Mouse (Mus musculus) bone marrow, adult 2 months (tissue): ENCODE measurements at regions not wholly inside any gene's neighbourhood (a gene's known extent, or its start where the extent isn't known, plus 50 kb on each side); places are given as distances from the start of the nearest gene placed in this dataset.

ENCODE experiments used
- H3K27ac ChIP-seq: fragments of 200-500 bp; 2 replicates; pipeline ENCODE4 v1.5.1; 2012; ENCODE audit warnings: low read depth, mild to moderate bottlenecking, control low read depth, inconsistent platforms, low read length; ENCODE audit not compliant: control insufficient read depth, poor library complexity, insufficient read depth
- H3K4me1 ChIP-seq: fragments of 200-500 bp; 2 replicates; pipeline ENCODE4 v1.6.1; 2011; ENCODE audit warnings: low read length; ENCODE audit not compliant: control insufficient read depth, insufficient read depth
- H3K4me3 ChIP-seq: fragments of 200-500 bp; replicated peaks from 2 replicates; pipeline ENCODE3; 2011; ENCODE audit warnings: mild to moderate bottlenecking, low read depth, low read length, control low read depth; ENCODE audit not compliant: control insufficient read depth
- CTCF ChIP-seq: fragments of 200-500 bp; IDR thresholded peaks from 2 replicates; pipeline ENCODE4 v1.5.1; 2011; ENCODE audit warnings: low read length, control low read depth; ENCODE audit not compliant: control insufficient read depth, insufficient read depth
- POLR2A ChIP-seq: fragments of 200-500 bp; IDR thresholded peaks from 2 replicates; pipeline ENCODE4 v1.6.1; 2011; ENCODE audit warnings: low read depth, mild to moderate bottlenecking, control low read depth, low read length, borderline replicate concordance; ENCODE audit not compliant: control insufficient read depth
- WGBS: fragments of 180-500 bp; shearing (Covaris S2); methylation state at CpG from one replicate; pipeline ENCODE4 v1.1.7; 2018; 5-methylcytosine and 5-hydroxymethylcytosine counted together

DNA sequence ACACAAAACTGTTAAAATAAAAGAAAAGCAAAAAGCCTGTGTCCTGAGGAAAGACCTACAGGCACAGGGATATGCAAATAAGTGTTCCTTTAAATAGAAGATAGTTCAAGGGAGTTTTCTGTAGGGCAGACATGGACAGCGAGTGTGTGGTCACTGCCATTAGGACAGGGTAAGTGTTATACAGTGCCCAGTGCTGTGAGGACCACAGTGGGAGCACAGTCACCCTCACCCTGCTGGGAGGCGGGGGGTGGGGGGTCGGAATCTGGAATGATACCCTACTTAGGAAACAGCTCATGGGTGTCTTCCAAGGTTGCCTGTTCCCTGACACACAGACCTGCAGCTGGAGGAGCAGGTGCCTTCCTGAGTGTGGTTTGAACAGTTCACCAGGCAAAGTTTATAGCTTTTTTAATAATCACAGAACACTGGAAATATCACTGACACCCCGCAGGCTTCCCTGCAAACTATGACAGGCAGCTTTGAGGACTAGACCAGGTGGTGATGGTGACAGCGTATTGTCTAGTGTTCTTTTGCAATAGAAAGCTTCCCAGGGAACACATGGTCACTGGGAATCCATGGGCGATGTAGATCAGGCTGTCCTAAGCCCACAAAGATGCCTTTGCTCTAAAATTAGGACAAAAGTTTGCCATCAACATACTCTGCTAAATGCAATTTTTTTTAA is 134.5 kb upstream of the Gm5148 start:
- Histone ChIP-seq H3K4me3 (no peak overlapping the region), H3K4me1 (no peaks in the 10 kb centered on the region), H3K27ac (no peak overlapping the region)
- TF ChIP-seq CTCF (no peak), POLR2A (no peak)
- WGBS, result 82% methylated on average over 6 of the region's 6 CpGs

DNA sequence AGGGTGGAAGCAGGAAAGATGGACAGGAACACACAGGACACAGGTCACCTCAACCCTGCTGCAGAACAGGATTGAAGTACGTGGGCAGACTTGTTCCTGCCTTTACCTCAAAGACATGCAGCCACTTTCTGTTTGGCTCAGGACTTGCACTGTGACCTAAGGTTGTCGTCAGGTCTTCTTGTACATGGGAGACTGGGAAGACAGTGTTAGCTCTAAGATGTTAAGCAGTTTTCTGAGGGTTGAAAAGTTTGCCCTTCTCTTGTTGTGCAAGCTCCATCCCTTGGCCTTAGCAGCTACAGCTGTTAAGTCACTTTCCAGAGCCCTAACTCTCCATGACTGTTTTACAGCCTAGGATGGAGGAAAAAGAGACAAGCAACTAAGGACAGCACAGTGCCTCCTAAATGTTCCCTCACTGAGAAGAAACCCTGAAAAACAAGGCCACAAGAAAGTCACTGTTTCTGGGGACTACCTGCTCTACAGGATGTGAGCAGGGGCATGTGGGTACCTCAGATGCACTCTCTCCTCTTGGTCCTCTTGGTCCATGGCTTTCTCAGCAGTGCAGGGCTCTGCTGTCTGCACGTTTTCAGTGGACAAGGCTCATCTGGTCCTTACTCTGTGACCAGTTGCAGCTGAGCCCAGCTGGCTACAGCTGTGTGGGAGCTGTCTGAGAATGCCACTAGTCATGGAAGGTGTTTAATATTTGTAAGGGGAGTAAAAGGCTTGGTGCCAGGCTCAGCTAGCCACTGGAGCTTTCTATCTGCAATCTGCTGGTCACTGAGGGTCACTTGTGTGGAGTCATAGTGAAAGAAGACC is 122.1 kb upstream of the Gm5148 start:
- H3K27ac ChIP-seq, result no peak overlapping the region
- TF ChIP-seq POLR2A (no peak), CTCF (no peak)
- H3K4me3 ChIP-seq, result no peak overlapping the region
- no peaks in the 10 kb centered on the region for H3K4me1 ChIP-seq
- 66% methylated on average over 3 of the region's 3 CpGs for WGBS

DNA sequence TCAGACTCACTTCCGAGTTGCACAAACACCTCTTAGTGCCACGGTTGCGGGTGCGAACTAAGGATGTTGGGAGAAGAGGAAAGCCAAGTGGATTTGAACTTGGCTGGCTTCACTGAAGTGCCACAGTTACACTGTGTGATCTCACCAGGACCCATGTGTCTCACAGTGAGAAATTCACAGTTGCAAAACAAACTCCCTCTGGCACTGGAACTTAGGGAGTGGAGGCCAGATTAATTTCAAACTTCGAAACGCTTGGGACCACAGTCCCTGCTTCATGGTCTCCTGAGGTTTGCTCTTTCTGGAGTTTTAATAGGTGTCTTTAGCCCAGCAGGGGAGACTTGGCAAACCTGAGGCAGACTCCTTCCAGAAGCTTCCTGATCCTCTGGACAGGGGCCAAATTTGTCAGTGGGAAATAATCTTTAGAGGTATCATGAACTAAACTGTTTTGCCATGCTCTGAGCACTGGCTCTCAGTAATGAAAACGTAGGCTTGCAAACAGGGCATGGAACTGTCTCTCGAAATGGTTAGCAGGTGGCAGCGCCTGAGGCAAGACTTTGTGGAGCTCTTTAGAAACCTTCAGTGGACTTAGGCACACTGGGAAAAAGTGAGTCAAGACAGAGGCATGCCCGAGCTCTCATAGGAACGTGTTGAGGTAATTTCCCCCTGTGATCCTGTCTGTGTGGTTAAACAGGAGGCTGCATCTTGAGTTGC is 121.2 kb upstream of the Gm5148 start:
- WGBS, result 83% methylated on average over 11 of the region's 11 CpGs
- no peaks in the 10 kb centered on the region for H3K4me1 ChIP-seq

DNA sequence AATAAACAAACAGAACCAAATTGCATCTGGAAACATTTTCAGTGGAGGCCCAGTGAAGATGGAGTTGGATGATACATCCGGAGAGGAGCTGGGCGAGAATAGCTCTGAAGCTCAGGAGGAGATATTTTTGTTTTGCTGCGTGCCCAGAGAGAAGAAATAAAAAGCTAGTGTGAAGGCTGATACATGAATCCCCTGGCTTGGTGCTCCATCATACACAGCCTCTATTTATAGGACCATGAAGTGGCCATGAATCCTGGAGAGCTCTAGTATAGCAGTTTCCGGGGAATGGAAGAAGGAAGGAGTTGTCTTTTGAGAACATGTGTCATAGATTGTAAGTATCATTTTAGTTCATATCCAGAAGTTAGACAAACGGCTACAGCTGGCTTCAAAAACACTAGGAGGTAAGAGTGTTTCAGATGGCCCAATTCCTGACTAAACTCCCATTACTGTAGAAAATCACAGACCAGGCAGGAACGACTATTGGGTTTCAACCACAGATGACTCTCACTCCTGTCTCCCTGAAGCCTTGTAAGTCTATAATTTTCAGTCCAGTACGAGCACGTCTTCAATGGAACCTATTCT is 120.5 kb upstream of the Gm5148 start:
- H3K4me1 ChIP-seq, result no peaks in the 10 kb centered on the region
- H3K27ac ChIP-seq, result no peak overlapping the region
- H3K4me3 ChIP-seq, result no peak overlapping the region
- WGBS, result 85% methylated on average over 8 of the region's 8 CpGs
- TF ChIP-seq CTCF (no peak), POLR2A (no peak)

More for the DNA sequence above, 121.2 kb upstream of the Gm5148 start:
- Histone ChIP-seq H3K4me3 (no peak overlapping the region), H3K27ac (no peak overlapping the region)
- TF ChIP-seq CTCF (no peak), POLR2A (no peak)

DNA sequence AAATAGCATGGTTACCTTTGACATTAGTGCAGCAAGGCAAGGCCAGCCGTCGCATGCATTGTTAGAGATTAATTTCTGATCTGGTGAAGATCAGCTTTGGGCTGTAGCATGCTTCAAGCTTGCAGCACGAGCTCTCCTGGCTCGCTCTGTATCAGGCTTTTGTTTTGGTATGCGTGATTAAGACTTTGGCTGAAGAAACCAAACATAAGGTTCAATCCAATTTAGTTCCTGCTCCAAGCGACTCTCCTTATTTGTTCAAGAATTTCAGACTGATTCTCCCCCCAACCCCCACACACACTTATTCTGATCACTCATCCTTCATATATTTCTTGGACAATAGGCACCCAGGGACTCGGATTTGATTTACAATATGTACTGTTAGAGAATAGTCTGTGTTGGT is 118.0 kb upstream of the Gm5148 start:
- no peak for TF ChIP-seq CTCF
- TF ChIP-seq POLR2A, result no peak
- no peaks in the 10 kb centered on the region for H3K4me1 ChIP-seq
- 87% methylated on average over 7 of the region's 7 CpGs for WGBS
- H3K27ac ChIP-seq, result no peak overlapping the region
- no peak overlapping the region for H3K4me3 ChIP-seq

DNA sequence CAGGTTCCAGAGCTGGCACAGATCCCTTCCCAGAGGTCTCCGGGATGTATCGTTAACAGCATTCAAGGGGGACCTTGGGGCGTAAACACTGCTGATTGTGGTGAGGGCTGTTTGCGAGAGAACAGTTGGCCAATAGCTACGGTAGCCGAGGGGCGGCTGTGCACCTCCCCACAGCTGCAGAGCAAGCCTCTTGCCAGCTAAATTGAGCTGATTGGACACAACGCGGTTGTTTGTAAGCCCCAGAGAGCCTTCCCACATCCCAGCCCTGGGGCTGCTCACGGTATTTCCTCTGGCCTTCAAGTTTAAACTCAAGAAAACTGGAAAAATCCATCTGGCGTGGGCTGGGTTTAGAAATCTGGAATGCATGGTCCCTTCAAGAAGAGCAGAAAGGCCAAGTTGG is 114.6 kb upstream of the Gm5148 start:
- TF ChIP-seq CTCF (no peak), POLR2A (no peak)
- H3K27ac ChIP-seq, result no peak overlapping the region; the same call in 1 of the 2 replicates
- WGBS, result 85% methylated on average over 11 of the region's 11 CpGs
- no peaks in the 10 kb centered on the region for H3K4me1 ChIP-seq
- H3K4me3 ChIP-seq, result no peak overlapping the region

DNA sequence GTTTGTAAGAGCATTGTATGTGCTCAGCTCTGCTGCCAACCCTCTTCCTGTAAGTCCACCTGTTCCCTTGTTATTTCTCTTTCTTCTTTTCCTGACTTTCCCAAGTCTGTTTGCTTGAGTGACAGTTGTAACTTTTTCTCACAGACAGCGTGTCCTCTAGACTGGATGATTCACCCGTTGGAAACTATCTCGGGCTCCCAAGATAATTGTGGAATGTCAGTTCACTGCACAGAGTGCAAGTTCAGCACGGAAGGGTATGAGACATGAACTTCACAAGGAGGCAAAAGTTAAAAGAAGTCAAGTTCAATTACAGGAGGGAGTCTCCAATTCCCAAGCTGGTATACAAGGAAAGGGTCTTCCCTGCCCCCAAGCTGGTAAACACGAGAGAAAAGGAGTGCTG is 112.5 kb upstream of the Gm5148 start:
- H3K27ac ChIP-seq, result no peak overlapping the region
- no peaks in the 10 kb centered on the region for H3K4me1 ChIP-seq
- no peak for TF ChIP-seq POLR2A
- no peak for TF ChIP-seq CTCF
- no peak overlapping the region for H3K4me3 ChIP-seq
- WGBS, result 82% methylated on average over 5 of the region's 5 CpGs

DNA sequence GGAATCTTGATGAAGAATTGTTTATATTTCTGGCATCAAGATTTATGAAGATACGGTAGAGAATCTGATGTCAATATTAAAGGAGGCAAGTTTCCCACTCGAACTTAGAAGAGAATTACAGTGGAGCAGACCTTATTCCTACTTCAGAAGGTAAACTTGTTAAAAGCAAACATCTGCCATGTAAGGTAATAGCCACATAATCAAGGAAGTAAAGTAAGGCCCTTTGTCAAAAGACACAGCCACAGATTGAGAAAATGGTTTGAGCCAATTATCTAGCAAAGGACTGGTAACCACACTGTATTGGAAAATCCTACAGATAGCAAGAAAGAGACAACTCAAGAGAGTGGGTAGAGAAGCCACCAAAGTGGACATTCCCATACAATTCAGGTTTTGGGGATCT is 111.4 kb upstream of the Gm5148 start:
- TF ChIP-seq POLR2A (no peak), CTCF (no peak)
- Histone ChIP-seq H3K27ac (no peak overlapping the region), H3K4me1 (no peaks in the 10 kb centered on the region), H3K4me3 (no peak overlapping the region)
- 84% methylated on average over 2 of the region's 2 CpGs for WGBS
